Mouse (Mus musculus) frontal cortex, postnatal 36 days (tissue): ENCODE results near the gene Grik1.

Experiments used
- DNase-seq, 2 experiments: peaks; one replicate each; pipeline ENCODE4 v3.0.0; 2022; ENCODE audit warnings: low spot score in 2 of 2

The Grik1 gene

GRCm38 (mm10) chr16:87957449-87957848, 332.6 kb downstream of the Grik1 start:
- no peak for DNase-seq

GRCm38 (mm10) chr16:87956178-87956577, 333.9 kb downstream of the Grik1 start:
- DNase-seq: no peak

GRCm38 (mm10) chr16:87954715-87955441, 335.2 kb downstream of the Grik1 start:
- DNase-seq: no peak

GRCm38 (mm10) chr16:87953176-87953575, 336.9 kb downstream of the Grik1 start:
- no peak for DNase-seq

DNA sequence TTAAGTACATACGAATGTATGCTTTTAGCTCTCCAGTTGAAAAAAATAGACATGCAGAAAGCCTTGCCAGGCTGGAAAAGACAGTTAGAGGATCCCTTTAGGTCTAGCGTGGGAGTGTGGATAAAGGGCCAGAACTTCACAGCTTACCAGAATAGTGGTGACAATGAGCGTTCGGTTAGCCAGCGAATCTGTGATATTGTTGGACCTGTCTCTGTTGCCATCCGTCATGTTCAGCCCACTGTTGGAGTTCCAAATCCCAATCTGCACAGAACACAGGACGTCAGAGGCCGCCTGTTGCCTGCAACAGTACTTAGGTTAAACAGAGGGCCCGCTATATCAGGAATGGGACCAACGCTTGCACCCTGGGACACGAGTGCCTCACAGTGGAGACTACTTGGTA, 340.2 kb downstream of the Grik1 start:
- DNase-seq: peak; percentile 17 to 55

GRCm38 (mm10) chr16:87948122-87948521, 341.9 kb downstream of the Grik1 start:
- no peak for DNase-seq

DNA sequence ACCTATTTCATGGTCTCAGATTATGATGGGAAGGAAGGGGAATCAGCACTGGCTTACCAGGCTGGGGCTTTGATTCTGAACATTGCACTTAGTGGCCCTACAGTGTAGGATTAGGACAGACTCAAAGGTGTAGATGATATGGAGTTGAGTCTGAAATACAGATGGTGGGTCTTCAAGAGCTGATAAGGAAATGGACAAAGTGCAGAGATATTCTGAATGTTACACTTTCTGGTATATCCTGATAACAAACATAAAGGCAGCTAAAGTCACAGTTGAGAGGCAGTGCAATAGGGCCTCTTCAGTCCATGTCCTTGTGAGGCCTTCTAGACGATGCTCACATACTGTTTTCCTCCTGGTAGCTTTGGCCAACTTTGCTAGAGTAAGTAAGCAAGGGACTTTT, 345.7 kb downstream of the Grik1 start:
- no peak for DNase-seq

DNA sequence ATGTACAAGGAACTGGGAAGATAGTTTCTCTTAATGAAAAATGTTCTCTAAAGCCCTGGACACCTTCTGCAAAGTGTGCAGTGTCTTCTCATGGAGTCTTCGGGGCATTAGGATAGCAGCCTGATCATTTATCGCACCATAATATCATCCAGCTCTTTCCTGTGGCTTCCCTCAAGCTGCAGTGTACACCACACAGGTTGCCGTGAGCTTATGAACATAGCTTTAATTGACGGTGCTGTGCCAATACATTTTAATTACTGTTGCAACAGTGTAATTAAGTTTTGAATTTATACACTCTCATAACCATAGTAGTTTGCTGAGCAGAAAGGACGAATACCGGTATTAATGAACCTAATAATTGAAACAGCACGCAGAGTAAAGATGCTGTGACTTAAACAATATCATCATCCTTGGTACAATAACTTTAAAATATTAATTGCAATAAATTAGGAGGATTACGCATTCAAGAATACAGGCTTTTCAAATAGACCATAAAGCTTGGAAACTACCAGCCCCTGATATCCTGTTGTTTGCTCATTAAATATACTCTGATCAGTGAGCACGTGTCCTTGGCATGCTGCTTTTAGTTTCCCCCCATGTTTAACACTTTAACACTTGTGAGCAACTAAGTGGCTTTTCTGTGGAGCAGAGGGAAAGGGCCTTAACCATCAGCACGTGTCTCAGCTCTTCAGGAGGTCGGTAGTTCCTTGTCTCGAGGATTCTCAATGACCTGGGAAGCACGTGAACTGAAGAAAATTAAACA, 347.8 kb downstream of the Grik1 start:
- no peak for DNase-seq

DNA sequence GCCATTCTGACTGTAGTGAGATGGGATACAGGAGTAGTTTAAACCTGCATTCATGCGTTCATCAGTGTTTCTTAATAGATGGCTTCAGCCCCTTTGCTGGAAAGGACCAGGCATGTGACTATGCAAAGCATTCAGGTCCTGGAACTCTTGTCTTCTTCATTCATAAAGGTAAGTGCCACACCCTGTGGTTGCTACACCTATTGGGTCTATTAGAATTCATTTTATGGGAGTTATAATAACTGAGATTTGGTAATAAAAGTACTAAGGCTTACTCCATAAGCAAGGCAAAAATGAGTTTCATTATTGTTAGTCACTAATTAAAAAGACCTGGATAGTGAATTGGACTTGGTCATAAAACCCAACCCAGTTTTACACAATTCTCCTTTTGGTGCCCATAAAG, 355.4 kb downstream of the Grik1 start:
- no peak for DNase-seq

- DNase-seq: no peak
These were observed 358.7 kb downstream of the Grik1 start for GRCm38 (mm10) chr16:87931358-87931757.

DNA sequence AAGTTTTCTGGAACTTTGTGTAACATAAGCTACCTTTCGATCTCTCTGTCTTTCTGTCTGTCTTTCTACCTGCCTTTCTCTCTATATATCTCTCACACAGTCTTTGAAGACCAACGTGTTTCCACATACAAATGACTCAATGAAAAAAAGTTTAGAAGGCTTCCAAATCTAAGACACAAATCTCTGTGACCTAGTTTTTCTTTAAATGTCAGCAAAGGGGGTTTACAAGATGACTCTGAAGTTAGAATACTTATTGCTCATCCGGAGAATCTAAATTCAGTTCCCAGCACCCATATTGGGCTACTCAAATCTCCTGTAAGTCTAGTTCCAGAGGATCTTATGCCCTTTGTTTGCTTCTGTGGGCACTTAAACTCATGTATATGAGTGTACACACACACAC, 359.5 kb downstream of the Grik1 start:
- DNase-seq: no peak

- DNase-seq: no peak
These were observed 361.4 kb downstream of the Grik1 start for GRCm38 (mm10) chr16:87928671-87929070.

- no peak for DNase-seq
These were observed 372.2 kb downstream of the Grik1 start for GRCm38 (mm10) chr16:87917897-87918296.

- no peak for DNase-seq
These were observed 372.9 kb downstream of the Grik1 start for GRCm38 (mm10) chr16:87917157-87917546.

GRCm38 (mm10) chr16:87916209-87917156, 373.6 kb downstream of the Grik1 start:
- no peak for DNase-seq

GRCm38 (mm10) chr16:87915156-87915555, 374.9 kb downstream of the Grik1 start:
- DNase-seq: no peak

DNA sequence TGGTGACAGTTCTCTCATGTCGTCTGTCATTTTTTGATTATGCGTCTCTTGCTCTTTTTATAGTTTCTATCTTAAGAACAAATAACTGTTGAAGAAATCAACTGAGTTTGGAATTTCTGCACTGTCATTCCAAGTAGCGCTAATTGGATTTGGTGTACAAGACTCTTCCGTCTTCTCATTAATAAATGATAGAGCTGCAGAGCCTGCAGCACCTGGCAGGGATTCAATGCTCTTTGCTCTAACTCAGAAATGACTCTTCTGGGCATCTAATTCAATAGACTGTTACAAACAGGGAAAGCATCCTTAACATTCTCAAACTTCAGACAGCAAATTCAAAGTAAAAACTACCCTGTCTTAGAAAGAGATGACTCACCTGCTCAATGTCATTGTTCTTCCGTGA, 376.3 kb downstream of the Grik1 start:
- DNase-seq: no peak

DNA sequence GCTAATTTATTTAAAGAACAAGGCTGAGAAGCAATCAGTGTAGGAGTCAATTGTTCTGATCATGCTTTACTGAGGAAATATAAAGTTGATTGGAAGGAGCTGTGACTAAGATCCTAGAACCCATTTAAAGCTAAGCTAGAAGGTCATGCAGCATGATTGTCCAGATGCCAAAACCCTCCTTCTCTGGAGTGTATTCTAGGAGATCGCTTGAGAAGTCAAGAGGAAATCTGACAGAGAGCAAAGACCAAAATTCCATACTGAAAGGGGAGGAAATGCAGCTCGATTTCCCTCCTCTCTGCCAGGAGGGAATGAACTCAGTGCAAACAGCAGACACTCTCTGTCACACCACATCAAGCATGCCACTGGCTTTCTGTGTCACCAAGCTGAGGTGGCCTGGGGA, 378.9 kb downstream of the Grik1 start:
- DNase-seq: no peak

DNA sequence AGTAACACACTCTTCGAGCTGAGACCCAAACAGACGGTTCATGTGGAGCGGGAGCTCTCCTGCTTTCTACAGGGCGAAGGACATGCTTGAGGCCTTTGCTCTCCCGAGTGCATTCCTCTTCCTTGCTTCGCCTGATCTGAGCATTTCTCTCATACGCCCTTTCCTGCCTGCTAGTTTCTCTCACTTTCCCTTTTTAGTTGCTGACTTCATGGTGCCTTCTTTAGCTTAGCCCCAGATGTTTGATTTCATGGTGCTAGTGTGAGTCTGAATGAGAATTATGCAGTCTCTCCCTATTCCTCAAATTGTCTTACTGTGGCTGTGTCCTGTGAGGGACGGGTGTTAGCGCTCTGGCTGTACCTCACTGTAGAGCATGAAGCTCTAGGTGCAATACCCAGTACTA, 388.0 kb downstream of the Grik1 start:
- DNase-seq: peak in 1 of 2 experiments; percentile 8

GRCm38 (mm10) chr16:87901189-87901588, 388.9 kb downstream of the Grik1 start:
- DNase-seq: no peak

GRCm38 (mm10) chr16:87875927-87876326, 414.1 kb downstream of the Grik1 start:
- DNase-seq: no peak

DNA sequence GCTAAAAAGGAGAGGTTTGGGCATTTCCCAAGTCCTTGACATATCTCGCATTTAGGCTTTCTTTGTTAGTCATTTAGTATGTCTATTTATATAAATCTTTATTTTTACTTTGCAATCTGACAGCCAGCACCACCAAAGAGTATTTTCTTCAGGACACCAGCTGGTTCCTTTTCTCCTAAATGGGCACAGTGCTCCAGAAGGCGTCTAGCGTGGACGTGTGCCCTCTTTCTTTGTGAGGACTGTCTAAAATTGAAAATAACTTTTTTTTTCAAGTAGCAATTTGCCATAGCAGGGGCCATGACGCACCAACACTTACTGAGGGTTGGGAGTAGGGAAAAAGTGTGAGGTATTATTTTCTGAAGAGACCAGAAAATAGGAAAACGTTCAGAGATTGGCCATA, 425.5 kb downstream of the Grik1 start:
- peak; percentile 4 to 45 for DNase-seq
